Comparison of ENCODE assay signal across 22 mouse cellular contexts in the genomic region with DNA sequence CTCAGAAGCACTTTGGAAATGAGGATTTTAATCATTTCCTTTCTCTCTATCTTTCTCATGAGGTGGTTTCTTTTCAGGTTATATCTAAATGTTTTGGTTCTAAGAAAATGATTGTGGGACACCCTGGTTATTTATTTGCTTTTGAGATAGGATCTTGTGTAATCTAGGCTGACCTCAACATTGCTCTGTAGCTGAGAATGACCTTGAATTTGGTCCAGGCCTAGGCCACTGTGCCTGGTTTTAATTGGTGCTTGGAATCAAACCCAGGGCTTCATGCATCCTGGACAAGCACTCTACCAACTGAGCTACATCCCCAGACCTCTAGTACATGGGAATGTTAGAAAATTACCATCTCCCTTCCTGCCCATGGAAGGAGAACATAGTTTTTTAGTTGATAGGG. TPM values are rescaled to one million over a fixed set of nuclear protein-coding genes. Genes with fewer than 3 reads are reported as not detected.
"Had no signal": no experiment of that assay in that cellular context is flagged by ENCODE, and none has a peak within 500 bp of the region (broad histone marks: within the 10 kb centered on the region; RNA-seq: fewer than 3 reads in every experiment).

No protein-coding gene starts in this region.

- H3K4me3 ChIP-seq: limb, embryonic 10.5 days; limb, embryonic 13.5 days; liver, embryonic 13.5 days; lung, embryonic 15.5 days; stomach, embryonic 15.5 days had no signal

- H3K36me3 ChIP-seq: limb, embryonic 10.5 days; limb, embryonic 13.5 days; liver, embryonic 13.5 days; lung, embryonic 15.5 days; stomach, embryonic 15.5 days had no signal

- H3K9ac ChIP-seq: limb, embryonic 13.5 days; liver, embryonic 13.5 days; lung, embryonic 15.5 days; stomach, embryonic 15.5 days had no signal

- H3K9me3 ChIP-seq: limb, embryonic 10.5 days; limb, embryonic 13.5 days; liver, embryonic 13.5 days; lung, embryonic 15.5 days; stomach, embryonic 15.5 days had no signal

- ATAC-seq: hindbrain, postnatal 0 days; inflammation-experienced regulatory T-cells, adult 6 months had no signal

- H3K4me1 ChIP-seq: stomach, embryonic 15.5 days had no signal

- DNase-seq: liver, embryonic 13.5 days; lung, adult 18-20 months; lung, postnatal 10 days; lung, postnatal 4 days; midbrain, embryonic 14.5 days; retina, postnatal 1 day; right cerebral cortex, postnatal 25 days; spleen, adult 18-20 months; thymus, adult 18-20 months; thymus, postnatal 36 days had no signal

- H3K27me3 ChIP-seq: lung, embryonic 15.5 days; stomach, embryonic 15.5 days had no signal

- H3K4me2 ChIP-seq: limb, embryonic 13.5 days; liver, embryonic 13.5 days; lung, embryonic 15.5 days; midbrain, embryonic 11.5 days; stomach, embryonic 15.5 days had no signal

- H3K27ac ChIP-seq: hindbrain, postnatal 0 days; limb, embryonic 10.5 days; limb, embryonic 13.5 days; liver, embryonic 13.5 days; lung, embryonic 15.5 days; stomach, embryonic 15.5 days had no signal

RNA-seq across cellular contexts. Expression of gene Fam107a, which starts 13.7 kb away (rescaled TPM):
- total RNA-seq: megakaryocyte progenitor cell, adult 5-6 weeks; megakaryocyte-erythroid progenitor cell, adult 5-6 weeks; neutrophil, adult 5-6 weeks had no signal
- polyA plus RNA-seq: inflammation-experienced regulatory T-cells, adult 6 months had no signal

RNA-seq across cellular contexts. Expression of gene Acox2, which starts 44.9 kb away (rescaled TPM):
- total RNA-seq: hindbrain, postnatal 0 days; left cerebral cortex, adult 18-20 months; left cerebral cortex, postnatal 25 days; megakaryocyte progenitor cell, adult 5-6 weeks; megakaryocyte-erythroid progenitor cell, adult 5-6 weeks; neutrophil, adult 5-6 weeks had no signal
- polyA plus RNA-seq: inflammation-experienced regulatory T-cells, adult 6 months; limb, embryonic 13.5 days; midbrain, embryonic 11.5 days; midbrain, embryonic 14.5 days had no signal
